Mouse (Mus musculus) lung, postnatal 4 days (tissue): Measurements from ENCODE around the gene Tdrd6.

Experiments
- DNase-seq, 2 experiments: peaks; one replicate each; pipeline ENCODE4 v3.0.0; 2021

The Tdrd6 gene

GRCm38 (mm10) chr17:43629496-43630426, at the start of gene Tdrd6:
Tdrd6 (minus strand) TSS chr17:43630299.
- no peak for DNase-seq

GRCm38 (mm10) chr17:43677317-43677716, 47.2 kb upstream of the Tdrd6 start:
- no peak for DNase-seq

- no peak for DNase-seq
Measured at GRCm38 (mm10) chr17:43676241-43676640, 46.1 kb upstream of the Tdrd6 start.

GRCm38 (mm10) chr17:43675228-43675627, 45.1 kb upstream of the Tdrd6 start:
- DNase-seq, result peak in 1 of 2 experiments; percentile 36

- no peak for DNase-seq
Measured at GRCm38 (mm10) chr17:43671907-43672306, 41.8 kb upstream of the Tdrd6 start.

- no peak for DNase-seq
Measured at GRCm38 (mm10) chr17:43669145-43669695, 39.1 kb upstream of the Tdrd6 start.

GRCm38 (mm10) chr17:43667290-43667843, 37.3 kb upstream of the Tdrd6 start, which contains the start of gene Cyp39a1:
Cyp39a1 (plus strand) TSS chr17:43667425.
- no peak for DNase-seq

- DNase-seq, result peak; percentile 90 to 93
Measured at GRCm38 (mm10) chr17:43666576-43667289, 36.6 kb upstream of the Tdrd6 start, which contains the start of gene Slc25a27. Slc25a27 (minus strand) TSS chr17:43667214.

- DNase-seq, result no peak
Measured at GRCm38 (mm10) chr17:43651314-43652046, 21.4 kb upstream of the Tdrd6 start.

- no peak for DNase-seq
Measured at GRCm38 (mm10) chr17:43649641-43650436, 19.7 kb upstream of the Tdrd6 start.

GRCm38 (mm10) chr17:43646925-43647324, 16.8 kb upstream of the Tdrd6 start:
- DNase-seq, result no peak

- no peak for DNase-seq
Measured at GRCm38 (mm10) chr17:43645136-43645535, 15.0 kb upstream of the Tdrd6 start.

- no peak for DNase-seq
Measured at GRCm38 (mm10) chr17:43644375-43644774, 14.3 kb upstream of the Tdrd6 start.

- DNase-seq, result no peak
Measured at GRCm38 (mm10) chr17:43643191-43643590, 13.1 kb upstream of the Tdrd6 start.

GRCm38 (mm10) chr17:43640825-43641224, 10.7 kb upstream of the Tdrd6 start:
- DNase-seq, result no peak

GRCm38 (mm10) chr17:43637146-43637545, 7.0 kb upstream of the Tdrd6 start:
- DNase-seq, result no peak

GRCm38 (mm10) chr17:43630427-43630760, 295 bp upstream of the Tdrd6 start:
- no peak for DNase-seq

GRCm38 (mm10) chr17:43629026-43629495, 1.0 kb downstream of the Tdrd6 start:
- DNase-seq, result no peak

GRCm38 (mm10) chr17:43628246-43628645, 1.9 kb downstream of the Tdrd6 start:
- no peak for DNase-seq

- DNase-seq, result no peak
Measured at GRCm38 (mm10) chr17:43622076-43622475, 8.0 kb downstream of the Tdrd6 start.

- DNase-seq, result no peak
Measured at GRCm38 (mm10) chr17:43619156-43619555, 10.9 kb downstream of the Tdrd6 start.
